Mouse (Mus musculus): ENCODE results near the gene U2af1l4. TPM values are rescaled to one million over a fixed set of nuclear protein-coding genes. Genes with fewer than 3 reads are reported as not detected.
A peak's percentile ranks its signal among the peaks of the same experiment; 100 is the strongest.

The U2af1l4 gene
- polyA plus RNA-seq, 1 experiment from 2014 or later: 92.3 TPM

- no peak overlapping the region for H3K4me2 ChIP-seq (ENCODE audit: low read length)
- H3K9me3 ChIP-seq (ENCODE audit: control insufficient read depth, low read length): no peaks in the 10 kb centered on the region
- no peak overlapping the region for H3K9ac ChIP-seq (ENCODE audit: low read length)
- no peaks in the 10 kb centered on the region for H3K36me3 ChIP-seq (ENCODE audit: control insufficient read depth, insufficient read depth, low read length)
- DNase-seq (ENCODE audit: low spot score) (no peak), ATAC-seq (replicated peaks; ENCODE audit: low FRiP score, low TSS enrichment, low read depth) (no peak)
- WGBS: 53% methylated on average over 4 of the region's 4 CpGs
- H3K4me3 ChIP-seq (ENCODE audit: low read depth, low read length): no peak overlapping the region
- H3K4me1 ChIP-seq (replicated peaks; ENCODE audit: control insufficient read depth, insufficient read depth, low read length): peaks cover 4% of the 10 kb centered on the region; the same call in 1 of the 2 replicates
- no peak overlapping the region for H3K27ac ChIP-seq (ENCODE audit: low read depth)
- no peaks in the 10 kb centered on the region for H3K27me3 ChIP-seq (replicated peaks; ENCODE audit: control insufficient read depth, insufficient read depth, low read length)
Measured at GRCm38 (mm10) chr7:30594510-30595024, 31.5 kb downstream of the U2af1l4 start.

- Histone ChIP-seq H3K36me3 (ENCODE audit: control insufficient read depth, insufficient read depth, low read length) (no peaks in the 10 kb centered on the region), H3K4me2 (ENCODE audit: low read length) (no peak overlapping the region), H3K27me3 (replicated peaks; ENCODE audit: control insufficient read depth, insufficient read depth, low read length) (no peaks in the 10 kb centered on the region), H3K4me1 (replicated peaks; ENCODE audit: control insufficient read depth, insufficient read depth, low read length) (no peaks in the 10 kb centered on the region), H3K4me3 (ENCODE audit: low read depth, low read length) (no peak overlapping the region), H3K9me3 (ENCODE audit: control insufficient read depth, low read length) (no peaks in the 10 kb centered on the region), H3K27ac (ENCODE audit: low read depth) (no peak overlapping the region), H3K9ac (ENCODE audit: low read length) (no peak overlapping the region)
- ATAC-seq (replicated peaks; ENCODE audit: low FRiP score, low TSS enrichment, low read depth) (no peak), DNase-seq (ENCODE audit: low spot score) (no peak)
- WGBS: 77% methylated on average over 5 of the region's 5 CpGs
Measured at GRCm38 (mm10) chr7:30596093-30596492, 33.0 kb downstream of the U2af1l4 start.

GRCm38 (mm10) chr7:30596811-30597210, 33.7 kb downstream of the U2af1l4 start:
- Histone ChIP-seq H3K36me3 (ENCODE audit: control insufficient read depth, insufficient read depth, low read length) (no peaks in the 10 kb centered on the region), H3K4me1 (replicated peaks; ENCODE audit: control insufficient read depth, insufficient read depth, low read length) (no peaks in the 10 kb centered on the region), H3K27ac (ENCODE audit: low read depth) (no peak overlapping the region), H3K9ac (ENCODE audit: low read length) (no peak overlapping the region), H3K4me3 (ENCODE audit: low read depth, low read length) (no peak overlapping the region), H3K4me2 (ENCODE audit: low read length) (no peak overlapping the region), H3K9me3 (ENCODE audit: control insufficient read depth, low read length) (no peaks in the 10 kb centered on the region), H3K27me3 (replicated peaks; ENCODE audit: control insufficient read depth, insufficient read depth, low read length) (no peaks in the 10 kb centered on the region)
- ATAC-seq (replicated peaks; ENCODE audit: low FRiP score, low TSS enrichment, low read depth) (no peak), DNase-seq (ENCODE audit: low spot score) (no peak)
- WGBS: 73% methylated on average over 5 of the region's 5 CpGs

- H3K4me3 ChIP-seq (ENCODE audit: low read depth, low read length): no peak within 1 kb of the TSS
- no peak within 1 kb of the TSS for H3K27ac ChIP-seq (ENCODE audit: low read depth)
- H3K9me3 ChIP-seq (ENCODE audit: control insufficient read depth, low read length): no peaks in the 10 kb centered on the region
- no peaks in the 10 kb centered on the region for H3K27me3 ChIP-seq (replicated peaks; ENCODE audit: control insufficient read depth, insufficient read depth, low read length)
- ATAC-seq (replicated peaks; ENCODE audit: low FRiP score, low TSS enrichment, low read depth): no peak
- DNase-seq (ENCODE audit: low spot score): no peak
- 94% methylated on average over 12 of the region's 12 CpGs for WGBS
- H3K36me3 ChIP-seq (ENCODE audit: control insufficient read depth, insufficient read depth, low read length): no peaks in the 10 kb centered on the region
- no peak within 1 kb of the TSS for H3K9ac ChIP-seq (ENCODE audit: low read length)
- no peak within 1 kb of the TSS for H3K4me2 ChIP-seq (ENCODE audit: low read length)
- no peaks in the 10 kb centered on the region for H3K4me1 ChIP-seq (replicated peaks; ENCODE audit: control insufficient read depth, insufficient read depth, low read length)
Measured at GRCm38 (mm10) chr7:30598786-30599185, 35.7 kb downstream of the U2af1l4 start, which contains the start of gene Zbtb32. Zbtb32 (minus strand) TSS chr7:30598909.

GRCm38 (mm10) chr7:30599933-30600353, 36.8 kb downstream of the U2af1l4 start:
- peak; percentile 94 for ATAC-seq (replicated peaks; ENCODE audit: low FRiP score, low TSS enrichment, low read depth)
- peak; percentile 88 for DNase-seq (ENCODE audit: low spot score)
- Histone ChIP-seq H3K36me3 (ENCODE audit: control insufficient read depth, insufficient read depth, low read length) (no peaks in the 10 kb centered on the region), H3K9ac (ENCODE audit: low read length) (no peak overlapping the region), H3K4me2 (ENCODE audit: low read length) (no peak overlapping the region), H3K4me3 (ENCODE audit: low read depth, low read length) (no peak overlapping the region), H3K27me3 (replicated peaks; ENCODE audit: control insufficient read depth, insufficient read depth, low read length) (no peaks in the 10 kb centered on the region), H3K9me3 (ENCODE audit: control insufficient read depth, low read length) (no peaks in the 10 kb centered on the region), H3K27ac (ENCODE audit: low read depth) (no peak overlapping the region), H3K4me1 (replicated peaks; ENCODE audit: control insufficient read depth, insufficient read depth, low read length) (no peaks in the 10 kb centered on the region)
- WGBS: 1% methylated on average over 16 of the region's 16 CpGs

GRCm38 (mm10) chr7:30600651-30601050, 37.5 kb downstream of the U2af1l4 start:
- H3K9ac ChIP-seq (ENCODE audit: low read length): no peak overlapping the region
- DNase-seq (ENCODE audit: low spot score) (no peak), ATAC-seq (replicated peaks; ENCODE audit: low FRiP score, low TSS enrichment, low read depth) (no peak)
- no peaks in the 10 kb centered on the region for H3K4me1 ChIP-seq (replicated peaks; ENCODE audit: control insufficient read depth, insufficient read depth, low read length)
- H3K4me2 ChIP-seq (ENCODE audit: low read length): no peak overlapping the region
- H3K27ac ChIP-seq (ENCODE audit: low read depth): no peak overlapping the region
- no peaks in the 10 kb centered on the region for H3K9me3 ChIP-seq (ENCODE audit: control insufficient read depth, low read length)
- H3K4me3 ChIP-seq (ENCODE audit: low read depth, low read length): no peak overlapping the region
- no peaks in the 10 kb centered on the region for H3K27me3 ChIP-seq (replicated peaks; ENCODE audit: control insufficient read depth, insufficient read depth, low read length)
- WGBS: 65% methylated on average over 7 of the region's 7 CpGs
- H3K36me3 ChIP-seq (ENCODE audit: control insufficient read depth, insufficient read depth, low read length): no peaks in the 10 kb centered on the region

- WGBS: 20% methylated on average over 3 of the region's 3 CpGs
- H3K4me1 ChIP-seq (replicated peaks; ENCODE audit: control insufficient read depth, insufficient read depth, low read length): no peaks in the 10 kb centered on the region
- no peaks in the 10 kb centered on the region for H3K9me3 ChIP-seq (ENCODE audit: control insufficient read depth, low read length)
- no peaks in the 10 kb centered on the region for H3K27me3 ChIP-seq (replicated peaks; ENCODE audit: control insufficient read depth, insufficient read depth, low read length)
- no peak overlapping the region for H3K4me3 ChIP-seq (ENCODE audit: low read depth, low read length)
- H3K4me2 ChIP-seq (ENCODE audit: low read length): no peak overlapping the region
- DNase-seq (ENCODE audit: low spot score) (peak; percentile 69), ATAC-seq (replicated peaks; ENCODE audit: low FRiP score, low TSS enrichment, low read depth) (peak; percentile 51; the same call in 1 of the 2 replicates)
- H3K9ac ChIP-seq (ENCODE audit: low read length): no peak overlapping the region
- H3K27ac ChIP-seq (ENCODE audit: low read depth): no peak overlapping the region
- no peaks in the 10 kb centered on the region for H3K36me3 ChIP-seq (ENCODE audit: control insufficient read depth, insufficient read depth, low read length)
Measured at GRCm38 (mm10) chr7:30602583-30602982, 39.5 kb downstream of the U2af1l4 start.

GRCm38 (mm10) chr7:30604424-30604823, 41.3 kb downstream of the U2af1l4 start:
- Histone ChIP-seq H3K4me2 (ENCODE audit: low read length) (no peak overlapping the region), H3K4me1 (replicated peaks; ENCODE audit: control insufficient read depth, insufficient read depth, low read length) (no peaks in the 10 kb centered on the region), H3K27ac (ENCODE audit: low read depth) (no peak overlapping the region), H3K9ac (ENCODE audit: low read length) (no peak overlapping the region), H3K36me3 (ENCODE audit: control insufficient read depth, insufficient read depth, low read length) (no peaks in the 10 kb centered on the region), H3K4me3 (ENCODE audit: low read depth, low read length) (no peak overlapping the region), H3K9me3 (ENCODE audit: control insufficient read depth, low read length) (no peaks in the 10 kb centered on the region), H3K27me3 (replicated peaks; ENCODE audit: control insufficient read depth, insufficient read depth, low read length) (no peaks in the 10 kb centered on the region)
- no peak for DNase-seq (ENCODE audit: low spot score)
- no peak for ATAC-seq (replicated peaks; ENCODE audit: low FRiP score, low TSS enrichment, low read depth)
- WGBS: 53% methylated on average over 8 of the region's 8 CpGs

GRCm38 (mm10) chr7:30604944-30605343, 41.8 kb downstream of the U2af1l4 start:
- no peaks in the 10 kb centered on the region for H3K36me3 ChIP-seq (ENCODE audit: control insufficient read depth, insufficient read depth, low read length)
- DNase-seq (ENCODE audit: low spot score): no peak
- H3K4me2 ChIP-seq (ENCODE audit: low read length): no peak overlapping the region
- no peak overlapping the region for H3K9ac ChIP-seq (ENCODE audit: low read length)
- H3K4me3 ChIP-seq (ENCODE audit: low read depth, low read length): no peak overlapping the region
- no peak for ATAC-seq (replicated peaks; ENCODE audit: low FRiP score, low TSS enrichment, low read depth)
- no peaks in the 10 kb centered on the region for H3K27me3 ChIP-seq (replicated peaks; ENCODE audit: control insufficient read depth, insufficient read depth, low read length)
- 87% methylated on average over 8 of the region's 8 CpGs for WGBS
- no peaks in the 10 kb centered on the region for H3K9me3 ChIP-seq (ENCODE audit: control insufficient read depth, low read length)
- H3K4me1 ChIP-seq (replicated peaks; ENCODE audit: control insufficient read depth, insufficient read depth, low read length): no peaks in the 10 kb centered on the region
- no peak overlapping the region for H3K27ac ChIP-seq (ENCODE audit: low read depth)

Data from intestine, embryonic 14.5 days (tissue).